Mouse (Mus musculus): Measurements from ENCODE around the gene Lyzl4. TPM values are rescaled to one million over a fixed set of nuclear protein-coding genes. Genes with fewer than 3 reads are reported as not detected.

Lyzl4 gene
- polyA plus RNA-seq, 1 experiment from 2014 or later, result 0.53 TPM

DNA sequence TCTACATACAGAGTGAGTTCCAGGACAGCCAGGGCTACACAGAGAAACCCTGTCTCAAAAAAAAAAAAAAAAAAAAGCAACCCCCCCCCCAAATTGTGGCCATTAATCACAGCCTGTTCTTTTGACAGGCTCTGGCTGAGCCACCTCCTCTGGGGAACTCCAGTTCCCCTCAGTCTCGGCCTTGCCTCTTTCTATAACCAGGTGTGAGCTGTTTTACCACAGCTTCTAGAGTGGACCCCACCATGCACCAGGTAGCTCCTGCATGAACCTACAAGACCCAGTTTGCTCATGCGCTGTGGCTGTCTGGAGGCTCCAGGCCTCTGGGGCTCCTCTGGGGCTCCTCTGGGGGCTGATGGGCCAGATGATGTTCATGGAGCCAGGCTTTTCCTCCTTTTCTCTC is 33.7 kb upstream of the Lyzl4 start:
- Histone ChIP-seq H3K4me3 (ENCODE audit: low read length) (no peak overlapping the region), H3K4me2 (replicated peaks; ENCODE audit: low read depth, low read length) (no peak overlapping the region), H3K27me3 (ENCODE audit: control insufficient read depth, insufficient read depth, low read length) (peaks cover 6% of the 10 kb centered on the region; the same call in 1 of the 2 replicates), H3K27ac (ENCODE audit: low read depth, low read length) (no peak overlapping the region), H3K9me3 (ENCODE audit: control insufficient read depth, low read length) (no peaks in the 10 kb centered on the region), H3K9ac (ENCODE audit: low read depth, low read length) (no peak overlapping the region), H3K36me3 (ENCODE audit: control insufficient read depth, insufficient read depth, low read length) (no peaks in the 10 kb centered on the region), H3K4me1 (ENCODE audit: control insufficient read depth, insufficient read depth, low read length) (no peaks in the 10 kb centered on the region)
- ATAC-seq (ENCODE audit: low FRiP score, low TSS enrichment), result no peak
- WGBS, result 71% methylated on average over 2 of the region's 2 CpGs

GRCm38 (mm10) chr9:121675011-121675410 is 33.1 kb upstream of the Lyzl4 start:
- Histone ChIP-seq H3K36me3 (ENCODE audit: control insufficient read depth, insufficient read depth, low read length) (no peaks in the 10 kb centered on the region), H3K9me3 (ENCODE audit: control insufficient read depth, low read length) (no peaks in the 10 kb centered on the region), H3K27me3 (ENCODE audit: control insufficient read depth, insufficient read depth, low read length) (peaks cover 9% of the 10 kb centered on the region; the same call in 1 of the 2 replicates), H3K4me3 (ENCODE audit: low read length) (no peak overlapping the region), H3K9ac (ENCODE audit: low read depth, low read length) (no peak overlapping the region), H3K4me2 (replicated peaks; ENCODE audit: low read depth, low read length) (no peak overlapping the region), H3K27ac (ENCODE audit: low read depth, low read length) (no peak overlapping the region), H3K4me1 (ENCODE audit: control insufficient read depth, insufficient read depth, low read length) (no peaks in the 10 kb centered on the region)
- ATAC-seq (ENCODE audit: low FRiP score, low TSS enrichment), result no peak
- 63% methylated on average over 9 of the region's 9 CpGs for WGBS

DNA sequence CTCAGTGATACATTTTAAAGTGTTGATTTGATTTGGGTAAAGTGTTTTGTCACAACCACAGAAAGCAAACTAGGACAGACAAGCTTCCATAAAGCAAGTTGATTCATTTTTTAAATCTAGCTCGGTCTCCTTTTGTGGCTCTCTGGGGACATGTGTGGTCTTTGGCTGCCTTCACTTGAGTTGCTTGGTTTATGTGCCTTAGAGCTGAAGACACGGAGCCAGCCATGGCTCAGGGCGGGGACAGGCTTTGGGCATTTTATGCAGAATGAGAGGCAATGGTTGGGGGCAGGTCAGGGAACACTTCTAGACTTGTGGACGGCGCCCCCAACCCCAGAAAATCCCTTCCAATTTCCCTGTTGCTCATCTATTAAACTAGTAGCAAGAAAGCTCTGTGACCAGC is 31.8 kb upstream of the Lyzl4 start:
- Histone ChIP-seq H3K27ac (ENCODE audit: low read depth, low read length) (no peak overlapping the region), H3K4me2 (replicated peaks; ENCODE audit: low read depth, low read length) (no peak overlapping the region), H3K9ac (ENCODE audit: low read depth, low read length) (no peak overlapping the region), H3K4me3 (ENCODE audit: low read length) (no peak overlapping the region), H3K27me3 (ENCODE audit: control insufficient read depth, insufficient read depth, low read length) (peaks cover 19% of the 10 kb centered on the region; the same call in 1 of the 2 replicates), H3K4me1 (ENCODE audit: control insufficient read depth, insufficient read depth, low read length) (peaks cover 5% of the 10 kb centered on the region; the same call in 1 of the 2 replicates), H3K9me3 (ENCODE audit: control insufficient read depth, low read length) (no peaks in the 10 kb centered on the region), H3K36me3 (ENCODE audit: control insufficient read depth, insufficient read depth, low read length) (no peaks in the 10 kb centered on the region)
- no peak for ATAC-seq (ENCODE audit: low FRiP score, low TSS enrichment)
- WGBS, result 78% methylated on average over 5 of the region's 5 CpGs

- ATAC-seq (ENCODE audit: low FRiP score, low TSS enrichment), result no peak
- Histone ChIP-seq H3K36me3 (ENCODE audit: control insufficient read depth, insufficient read depth, low read length) (no peaks in the 10 kb centered on the region), H3K4me2 (replicated peaks; ENCODE audit: low read depth, low read length) (no peak overlapping the region), H3K27ac (ENCODE audit: low read depth, low read length) (no peak overlapping the region), H3K4me1 (ENCODE audit: control insufficient read depth, insufficient read depth, low read length) (peaks cover 5% of the 10 kb centered on the region; the same call in 1 of the 2 replicates), H3K4me3 (ENCODE audit: low read length) (no peak overlapping the region), H3K9me3 (ENCODE audit: control insufficient read depth, low read length) (no peaks in the 10 kb centered on the region), H3K9ac (ENCODE audit: low read depth, low read length) (no peak overlapping the region), H3K27me3 (ENCODE audit: control insufficient read depth, insufficient read depth, low read length) (peaks cover 30% of the 10 kb centered on the region; the same call in 1 of the 2 replicates)
- WGBS, result 53% methylated on average over 5 of the region's 5 CpGs
Observed at GRCm38 (mm10) chr9:121672311-121672710, 30.4 kb upstream of the Lyzl4 start.

DNA sequence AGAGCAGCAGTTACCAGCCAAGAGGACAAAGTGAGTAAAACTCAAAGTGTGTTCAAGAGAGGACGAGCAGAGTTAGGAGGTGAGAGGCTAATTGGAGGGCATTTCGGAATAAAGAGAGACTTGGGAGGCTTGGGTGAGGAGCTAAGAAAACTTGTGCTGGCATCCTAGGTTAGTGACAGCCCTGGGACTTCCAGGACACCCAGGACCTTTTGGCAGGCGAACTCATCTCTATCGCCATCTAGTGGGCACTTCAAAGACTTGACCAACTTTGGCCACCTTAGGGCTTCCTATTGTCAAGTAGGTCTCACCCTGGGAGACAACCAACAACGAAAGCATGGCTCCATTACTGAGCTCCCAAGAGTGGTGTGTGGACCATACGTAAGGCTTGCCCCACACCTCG is 29.4 kb upstream of the Lyzl4 start:
- peaks cover 10% of the 10 kb centered on the region; the same call in 1 of the 2 replicates for H3K4me1 ChIP-seq (ENCODE audit: control insufficient read depth, insufficient read depth, low read length)
- no peaks in the 10 kb centered on the region for H3K36me3 ChIP-seq (ENCODE audit: control insufficient read depth, insufficient read depth, low read length)
- 27% methylated on average over 7 of the region's 7 CpGs for WGBS
- no peak overlapping the region for H3K4me3 ChIP-seq (ENCODE audit: low read length)
- no peak overlapping the region for H3K4me2 ChIP-seq (replicated peaks; ENCODE audit: low read depth, low read length)
- H3K27me3 ChIP-seq (ENCODE audit: control insufficient read depth, insufficient read depth, low read length), result peaks cover 30% of the 10 kb centered on the region
- no peak for ATAC-seq (ENCODE audit: low FRiP score, low TSS enrichment)
- no peaks in the 10 kb centered on the region for H3K9me3 ChIP-seq (ENCODE audit: control insufficient read depth, low read length)
- H3K27ac ChIP-seq (ENCODE audit: low read depth, low read length), result no peak overlapping the region
- no peak overlapping the region for H3K9ac ChIP-seq (ENCODE audit: low read depth, low read length)

GRCm38 (mm10) chr9:121669348-121669791 is 27.5 kb upstream of the Lyzl4 start:
- H3K27me3 ChIP-seq (ENCODE audit: control insufficient read depth, insufficient read depth, low read length), result peaks cover 30% of the 10 kb centered on the region
- under 1% methylated on average over 28 of the region's 28 CpGs for WGBS
- peak; percentile 75 for ATAC-seq (ENCODE audit: low FRiP score, low TSS enrichment)

DNA sequence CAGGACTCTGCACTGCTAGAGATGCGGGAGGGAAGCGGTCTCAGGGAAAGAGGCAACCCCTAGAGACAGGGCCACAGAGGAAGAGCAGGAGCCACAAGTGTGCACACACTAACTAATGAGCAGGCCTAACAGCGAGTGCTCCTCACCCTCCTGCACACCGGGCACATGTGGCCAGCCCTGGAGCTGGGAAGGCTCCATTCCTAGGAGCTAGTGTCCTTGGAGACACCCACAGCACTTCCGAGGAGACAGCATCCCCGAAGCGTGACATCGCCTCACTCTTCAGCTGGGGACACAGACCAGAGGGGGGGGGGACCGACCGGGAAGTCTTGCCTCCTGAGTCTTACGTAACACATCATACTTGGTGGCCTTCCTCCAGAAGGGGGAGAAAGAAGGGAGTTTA is 25.9 kb upstream of the Lyzl4 start:
- no peak for ATAC-seq (ENCODE audit: low FRiP score, low TSS enrichment)
- peaks cover 10% of the 10 kb centered on the region; the same call in 1 of the 2 replicates for H3K4me1 ChIP-seq (ENCODE audit: control insufficient read depth, insufficient read depth, low read length)
- H3K4me3 ChIP-seq (ENCODE audit: low read length), result no peak overlapping the region
- no peaks in the 10 kb centered on the region for H3K36me3 ChIP-seq (ENCODE audit: control insufficient read depth, insufficient read depth, low read length)
- no peak overlapping the region for H3K4me2 ChIP-seq (replicated peaks; ENCODE audit: low read depth, low read length)
- WGBS, result 81% methylated on average over 11 of the region's 11 CpGs
- H3K9me3 ChIP-seq (ENCODE audit: control insufficient read depth, low read length), result no peaks in the 10 kb centered on the region
- H3K27me3 ChIP-seq (ENCODE audit: control insufficient read depth, insufficient read depth, low read length), result peaks cover 30% of the 10 kb centered on the region
- H3K9ac ChIP-seq (ENCODE audit: low read depth, low read length), result no peak overlapping the region
- no peak overlapping the region for H3K27ac ChIP-seq (ENCODE audit: low read depth, low read length)

More at GRCm38 (mm10) chr9:121669348-121669791, 27.5 kb upstream of the Lyzl4 start:
- Histone ChIP-seq H3K4me2 (replicated peaks; ENCODE audit: low read depth, low read length) (peak overlapping the region; percentile 55), H3K4me3 (ENCODE audit: low read length) (peak overlapping the region; percentile 30), H3K9ac (ENCODE audit: low read depth, low read length) (peak overlapping the region; percentile 45), H3K4me1 (ENCODE audit: control insufficient read depth, insufficient read depth, low read length) (peaks cover 10% of the 10 kb centered on the region; the same call in 1 of the 2 replicates), H3K36me3 (ENCODE audit: control insufficient read depth, insufficient read depth, low read length) (no peaks in the 10 kb centered on the region), H3K27ac (ENCODE audit: low read depth, low read length) (no peak overlapping the region), H3K9me3 (ENCODE audit: control insufficient read depth, low read length) (no peaks in the 10 kb centered on the region)

DNA sequence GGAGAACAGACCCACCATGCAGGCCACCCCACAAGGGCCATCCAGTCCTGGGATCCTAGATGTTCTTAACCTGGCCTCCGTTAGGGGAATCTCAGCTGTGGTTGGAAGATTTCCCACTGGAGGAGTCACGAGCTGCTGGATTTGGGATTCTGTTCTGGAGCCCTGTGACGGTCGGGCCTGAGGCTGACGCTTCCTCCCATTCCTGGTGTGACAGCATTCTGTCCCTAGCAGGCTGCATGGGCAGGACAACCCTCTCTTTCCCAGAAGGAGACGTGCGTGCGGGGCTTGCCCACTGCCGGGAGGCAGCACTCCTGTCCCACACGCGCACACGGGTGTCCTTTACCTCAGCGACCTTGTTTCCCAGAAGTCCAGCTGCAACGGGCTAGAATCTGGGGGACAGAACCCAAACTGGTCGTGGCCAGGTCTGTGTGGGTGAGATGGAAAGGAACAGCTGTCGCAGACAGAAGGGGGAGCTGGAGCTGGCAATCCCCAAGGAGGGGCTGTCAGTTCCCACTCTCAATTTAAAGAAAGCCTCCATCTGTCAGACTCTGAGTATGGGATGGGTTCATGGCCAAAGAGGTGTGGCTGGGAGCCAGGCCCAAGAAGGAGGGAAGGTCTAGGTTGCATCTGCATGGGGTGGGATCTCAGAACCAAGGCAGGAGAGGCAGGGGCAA is 25.2 kb upstream of the Lyzl4 start:
- peaks cover 10% of the 10 kb centered on the region; the same call in 1 of the 2 replicates for H3K4me1 ChIP-seq (ENCODE audit: control insufficient read depth, insufficient read depth, low read length)
- no peak overlapping the region for H3K4me2 ChIP-seq (replicated peaks; ENCODE audit: low read depth, low read length)
- H3K27ac ChIP-seq (ENCODE audit: low read depth, low read length), result no peak overlapping the region
- ATAC-seq (ENCODE audit: low FRiP score, low TSS enrichment), result no peak
- H3K27me3 ChIP-seq (ENCODE audit: control insufficient read depth, insufficient read depth, low read length), result peaks cover 30% of the 10 kb centered on the region
- 60% methylated on average over 16 of the region's 16 CpGs for WGBS
- no peak overlapping the region for H3K4me3 ChIP-seq (ENCODE audit: low read length)
- H3K36me3 ChIP-seq (ENCODE audit: control insufficient read depth, insufficient read depth, low read length), result no peaks in the 10 kb centered on the region
- H3K9ac ChIP-seq (ENCODE audit: low read depth, low read length), result no peak overlapping the region
- H3K9me3 ChIP-seq (ENCODE audit: control insufficient read depth, low read length), result no peaks in the 10 kb centered on the region

GRCm38 (mm10) chr9:121664104-121664503 is 22.2 kb upstream of the Lyzl4 start:
- no peaks in the 10 kb centered on the region for H3K9me3 ChIP-seq (ENCODE audit: control insufficient read depth, low read length)
- H3K4me2 ChIP-seq (replicated peaks; ENCODE audit: low read depth, low read length), result no peak overlapping the region
- no peak for ATAC-seq (ENCODE audit: low FRiP score, low TSS enrichment)
- H3K9ac ChIP-seq (ENCODE audit: low read depth, low read length), result no peak overlapping the region
- WGBS, result 76% methylated on average over 5 of the region's 5 CpGs
- H3K4me3 ChIP-seq (ENCODE audit: low read length), result no peak overlapping the region
- H3K27ac ChIP-seq (ENCODE audit: low read depth, low read length), result no peak overlapping the region
- H3K36me3 ChIP-seq (ENCODE audit: control insufficient read depth, insufficient read depth, low read length), result no peaks in the 10 kb centered on the region
- H3K4me1 ChIP-seq (ENCODE audit: control insufficient read depth, insufficient read depth, low read length), result peaks cover 9% of the 10 kb centered on the region; the same call in 1 of the 2 replicates
- H3K27me3 ChIP-seq (ENCODE audit: control insufficient read depth, insufficient read depth, low read length), result peaks cover 15% of the 10 kb centered on the region
